Mouse (Mus musculus) heart, embryonic 12.5 days (tissue): ENCODE measurements around the gene Ank3. TPM values are rescaled to one million over a fixed set of nuclear protein-coding genes. Genes with fewer than 3 reads are reported as not detected.
A peak's percentile ranks its signal among the peaks of the same experiment; 100 is the strongest.

ENCODE experiments used
- ATAC-seq: fragments of 200-750 bp; cut with Nextera tagmentation; 2 replicates; pipeline ENCODE4 v1.8.0; 2017; ENCODE audit warnings: moderate TSS enrichment, moderate library complexity; ENCODE audit not compliant: insufficient number of reproducible peaks, low FRiP score
- H3K27ac ChIP-seq: fragments of 300-500 bp; sonication (generic); 2 replicates; pipeline ENCODE4 v1.5.1; 2016; ENCODE audit warnings: mild to moderate bottlenecking, moderate library complexity; ENCODE audit not compliant: poor library complexity, severe bottlenecking
- H3K27me3 ChIP-seq: fragments of 300-500 bp; sonication (generic); replicated peaks from 2 replicates; pipeline ENCODE4 v1.6.1; 2016; ENCODE audit warnings: mild to moderate bottlenecking, moderate library complexity
- H3K36me3 ChIP-seq: fragments of 300-500 bp; sonication (generic); 2 replicates; pipeline ENCODE4 v1.6.1; 2016; ENCODE audit warnings: mild to moderate bottlenecking, moderate library complexity
- H3K4me1 ChIP-seq: fragments of 300-500 bp; sonication (generic); replicated peaks from 2 replicates; pipeline ENCODE4 v1.6.1; 2016; ENCODE audit warnings: mild to moderate bottlenecking
- H3K4me2 ChIP-seq: fragments of 300-500 bp; sonication (generic); 2 replicates; pipeline ENCODE4 v1.6.1; 2016; ENCODE audit warnings: mild to moderate bottlenecking, moderate library complexity
- H3K4me3 ChIP-seq: fragments of 300-500 bp; sonication (generic); 2 replicates; pipeline ENCODE4 v1.5.1; 2016; ENCODE audit warnings: mild to moderate bottlenecking
- H3K9ac ChIP-seq: fragments of 300-500 bp; sonication (generic); 2 replicates; pipeline ENCODE4 v1.6.1; 2016; ENCODE audit warnings: mild to moderate bottlenecking, moderate library complexity
- H3K9me3 ChIP-seq: fragments of 300-500 bp; sonication (generic); replicated peaks from 2 replicates; pipeline ENCODE4 v1.6.1; 2016; ENCODE audit warnings: mild to moderate bottlenecking, moderate library complexity
- WGBS: fragments of 180-500 bp; shearing (Covaris S2); methylation state at CpG from one replicate; pipeline ENCODE4 v1.1.7; 2016; 5-methylcytosine and 5-hydroxymethylcytosine counted together
- polyA plus RNA-seq: library from polyadenylated mRNA; unstranded; fragments of >200 nt; fragmentation: Nextera tagmentation; extraction: Ambion mirVana; gene quantifications from 2 replicates; pipeline ENCODE4 v1.2.1, GENCODE M21; 2016

Gene Ank3
- polyA plus RNA-seq, 1 experiment from 2014 or later = 61.9 TPM

DNA sequence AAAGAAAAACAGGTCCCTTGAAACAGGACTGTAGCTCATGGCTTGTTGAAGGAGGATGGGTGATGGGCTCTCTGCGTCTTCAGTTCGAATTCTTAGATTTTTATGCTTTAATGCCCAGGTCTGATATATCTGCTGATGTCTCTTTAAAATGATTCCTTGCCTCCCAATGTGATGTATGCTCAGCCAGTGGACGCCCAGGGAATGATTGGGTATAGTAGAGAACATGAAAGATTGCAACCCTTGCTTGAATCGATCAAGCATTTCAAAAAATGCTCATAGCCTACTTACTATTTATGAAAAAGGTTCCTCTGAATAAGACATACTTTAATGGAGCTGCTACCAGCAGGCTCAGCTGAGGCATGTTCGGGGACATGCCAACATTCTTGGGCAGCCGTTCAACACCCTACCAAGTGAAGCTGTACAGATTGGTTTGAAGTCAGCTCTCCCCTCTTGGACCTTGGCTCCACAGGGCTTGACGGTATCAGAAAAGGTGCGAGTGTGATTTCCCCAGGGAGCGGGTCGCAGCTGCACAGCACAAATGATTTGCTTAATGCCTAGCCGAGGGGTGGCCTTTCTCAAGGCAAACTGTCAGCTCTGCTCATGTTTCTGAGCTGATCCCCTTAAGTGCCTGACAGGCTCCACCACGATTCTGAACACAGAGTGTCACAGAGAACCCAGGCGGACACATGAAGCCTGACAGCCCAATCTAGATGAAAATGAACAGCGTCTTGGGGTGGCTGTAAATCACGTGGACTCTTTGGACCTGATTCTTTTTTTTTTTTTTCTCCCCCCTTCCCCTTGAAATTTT, 136.8 kb downstream of the Ank3 start:
- peak overlapping the region; percentile 67 for H3K4me3 ChIP-seq
- H3K36me3 ChIP-seq = no peaks in the 10 kb centered on the region
- peaks cover 4% of the 10 kb centered on the region; the same call in 1 of the 2 replicates for H3K9me3 ChIP-seq
- ATAC-seq = peak; percentile 59
- H3K27me3 ChIP-seq = no peaks in the 10 kb centered on the region
- H3K9ac ChIP-seq = peak overlapping the region; percentile 60
- 27% methylated on average over 15 of the region's 15 CpGs for WGBS
- peak overlapping the region; percentile 73 for H3K4me2 ChIP-seq
- H3K4me1 ChIP-seq = 0 out of 2 replicates have a peak, but pooled peaks cover 5% of the 10 kb centered on the region
- peak overlapping the region; percentile 80 for H3K27ac ChIP-seq

DNA sequence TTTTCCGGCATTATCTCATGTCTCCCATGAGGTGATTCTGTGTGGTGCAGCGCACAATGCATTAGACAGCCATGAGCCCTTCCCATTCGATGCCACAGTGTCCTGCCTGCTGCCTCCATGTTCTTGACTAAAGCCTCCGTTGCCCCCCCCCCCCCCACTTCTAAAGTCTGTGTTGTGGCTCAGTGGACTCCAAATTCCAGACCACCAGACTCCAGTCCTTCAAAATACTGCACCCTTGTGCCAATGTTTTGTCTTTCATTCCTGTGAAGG, 137.3 kb downstream of the Ank3 start:
- Histone ChIP-seq H3K9ac (peak overlapping the region; percentile 55; the same call in 1 of the 2 replicates), H3K4me1 (0 out of 2 replicates have a peak, but pooled peaks cover 5% of the 10 kb centered on the region), H3K27ac (peak overlapping the region; percentile 80), H3K9me3 (peaks cover 4% of the 10 kb centered on the region; the same call in 1 of the 2 replicates), H3K27me3 (no peaks in the 10 kb centered on the region), H3K36me3 (no peaks in the 10 kb centered on the region), H3K4me3 (peak overlapping the region; percentile 67), H3K4me2 (peak overlapping the region; percentile 73)
- no peak for ATAC-seq
- WGBS = 33% methylated on average over 4 of the region's 4 CpGs

DNA sequence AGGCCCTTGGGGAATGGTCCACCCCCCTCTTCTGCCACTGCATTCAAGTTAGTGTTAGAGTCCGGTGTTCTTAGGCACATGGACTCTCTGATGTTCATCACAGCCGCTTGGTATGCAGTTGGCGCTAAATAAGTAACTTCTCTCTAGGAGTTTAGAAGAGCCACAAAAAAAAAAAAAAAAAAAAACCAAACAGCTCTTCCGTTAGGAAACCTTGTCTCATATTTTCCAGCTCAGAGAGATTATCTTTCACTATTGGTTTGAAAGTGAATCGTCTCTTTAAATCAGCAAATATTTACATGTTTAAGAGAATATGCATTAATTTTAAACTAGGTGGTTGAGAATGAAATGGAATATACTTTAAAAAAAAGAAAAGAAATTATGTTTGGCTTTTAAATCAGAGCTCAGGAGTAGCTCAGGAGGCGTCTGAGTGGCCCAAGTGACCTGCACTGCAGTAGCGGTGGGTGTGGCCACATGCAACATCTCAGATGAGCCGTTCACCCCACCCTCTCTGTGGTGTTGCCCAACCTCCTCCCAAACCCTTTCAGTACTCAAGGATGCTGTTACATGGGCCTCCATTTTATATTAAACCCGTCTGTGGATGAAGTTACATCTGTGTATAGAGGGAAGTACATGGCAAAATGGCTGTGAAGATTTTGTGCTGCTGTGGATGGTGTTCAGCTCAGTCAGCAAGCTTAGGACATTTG, 138.0 kb downstream of the Ank3 start:
- peak overlapping the region; percentile 55; the same call in 1 of the 2 replicates for H3K9ac ChIP-seq
- no peaks in the 10 kb centered on the region for H3K27me3 ChIP-seq
- WGBS = 50% methylated on average over 9 of the region's 9 CpGs
- H3K9me3 ChIP-seq = peaks cover 2% of the 10 kb centered on the region; the same call in 1 of the 2 replicates
- H3K36me3 ChIP-seq = no peaks in the 10 kb centered on the region
- peaks cover 10% of the 10 kb centered on the region; the same call in 1 of the 2 replicates for H3K4me1 ChIP-seq
- H3K4me3 ChIP-seq = peak overlapping the region; percentile 67
- peak overlapping the region; percentile 80; the same call in 1 of the 2 replicates for H3K27ac ChIP-seq
- peak overlapping the region; percentile 73 for H3K4me2 ChIP-seq
- no peak for ATAC-seq

DNA sequence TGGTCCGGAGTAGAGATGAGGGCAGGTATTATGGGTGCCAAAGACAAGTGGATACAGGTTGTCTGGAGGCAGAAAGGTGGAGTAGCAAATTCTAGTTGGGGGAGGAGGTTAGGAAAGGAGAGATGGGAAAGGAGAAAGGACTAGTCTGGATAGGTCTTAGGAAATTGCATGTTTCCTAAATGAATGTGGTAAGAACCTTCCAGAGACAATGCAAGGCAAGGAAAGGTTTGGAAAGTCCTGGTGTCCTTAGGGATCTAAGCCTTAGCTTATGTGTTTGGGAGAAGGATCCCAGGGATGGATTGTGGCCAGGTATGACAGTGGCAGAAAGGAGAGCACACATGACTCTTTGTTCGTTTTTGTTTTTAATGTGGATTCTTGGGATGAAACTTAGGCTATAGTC, 139.7 kb downstream of the Ank3 start:
- no peaks in the 10 kb centered on the region for H3K9me3 ChIP-seq
- H3K9ac ChIP-seq = no peak overlapping the region
- no peak overlapping the region for H3K4me3 ChIP-seq
- H3K27me3 ChIP-seq = no peaks in the 10 kb centered on the region
- WGBS = 79% methylated on average over 2 of the region's 2 CpGs
- H3K4me1 ChIP-seq = peaks cover 12% of the 10 kb centered on the region; the same call in 1 of the 2 replicates
- no peak for ATAC-seq
- no peak overlapping the region for H3K27ac ChIP-seq
- no peak overlapping the region for H3K4me2 ChIP-seq
- H3K36me3 ChIP-seq = no peaks in the 10 kb centered on the region

DNA sequence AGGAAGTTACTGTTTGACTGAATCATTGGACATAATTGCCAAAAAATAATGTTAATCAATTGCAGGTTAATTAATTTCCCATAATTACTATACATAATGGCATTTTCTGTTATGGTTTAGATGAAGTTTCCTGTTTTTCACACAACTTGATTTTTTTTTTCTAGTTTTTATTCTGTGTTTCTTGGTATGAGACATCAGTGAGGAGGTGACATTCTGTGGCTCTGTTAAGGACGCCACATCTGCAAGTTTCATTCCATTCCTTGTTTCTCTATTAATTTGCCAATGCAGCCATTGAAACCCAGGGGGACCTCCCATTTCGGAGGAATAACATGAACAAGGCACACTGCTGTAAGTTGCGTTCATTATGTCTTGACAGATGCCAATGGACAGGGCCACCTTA, 143.9 kb downstream of the Ank3 start:
- H3K27me3 ChIP-seq = no peaks in the 10 kb centered on the region
- H3K27ac ChIP-seq = no peak overlapping the region
- peaks cover 18% of the 10 kb centered on the region for H3K4me1 ChIP-seq
- no peak for ATAC-seq
- 87% methylated on average over 3 of the region's 3 CpGs for WGBS
- H3K9ac ChIP-seq = no peak overlapping the region
- H3K4me2 ChIP-seq = no peak overlapping the region
- H3K9me3 ChIP-seq = no peaks in the 10 kb centered on the region
- no peaks in the 10 kb centered on the region for H3K36me3 ChIP-seq
- H3K4me3 ChIP-seq = no peak overlapping the region

DNA sequence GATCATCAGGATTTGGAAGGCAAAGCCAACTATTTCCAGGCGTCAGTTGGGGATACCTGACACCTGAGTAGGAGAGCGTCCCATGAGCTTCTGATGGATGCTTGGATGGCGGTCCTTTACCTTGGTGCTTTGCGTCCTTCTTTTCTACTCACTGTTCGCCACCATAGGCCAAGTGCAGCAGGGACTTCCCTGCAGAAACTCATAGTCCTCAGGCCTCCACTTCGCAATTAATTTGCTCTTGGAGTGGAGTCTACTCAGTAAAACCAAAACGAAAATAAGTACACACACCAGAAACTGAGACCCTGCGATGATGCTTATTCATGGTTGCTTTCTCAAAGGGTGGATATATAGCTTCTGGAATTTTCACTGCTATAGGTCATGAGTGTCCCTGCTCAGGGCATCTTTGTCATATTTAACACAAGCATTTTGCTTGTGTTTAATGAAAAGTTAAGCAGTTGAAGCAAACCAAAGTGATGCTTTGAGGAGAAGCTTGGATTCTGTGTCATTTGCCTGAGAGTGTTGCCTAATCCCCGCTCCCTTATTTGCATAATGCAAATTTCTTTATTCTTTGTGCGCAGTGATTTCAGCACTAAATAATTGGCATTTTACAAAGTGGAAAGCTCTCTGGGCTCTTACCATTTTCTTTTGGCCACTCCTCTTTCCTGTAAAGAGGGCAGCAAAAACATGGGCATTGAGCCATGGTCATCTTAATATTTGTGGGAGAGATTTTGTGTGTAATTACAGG, 145.5 kb downstream of the Ank3 start:
- ATAC-seq = no peak

DNA sequence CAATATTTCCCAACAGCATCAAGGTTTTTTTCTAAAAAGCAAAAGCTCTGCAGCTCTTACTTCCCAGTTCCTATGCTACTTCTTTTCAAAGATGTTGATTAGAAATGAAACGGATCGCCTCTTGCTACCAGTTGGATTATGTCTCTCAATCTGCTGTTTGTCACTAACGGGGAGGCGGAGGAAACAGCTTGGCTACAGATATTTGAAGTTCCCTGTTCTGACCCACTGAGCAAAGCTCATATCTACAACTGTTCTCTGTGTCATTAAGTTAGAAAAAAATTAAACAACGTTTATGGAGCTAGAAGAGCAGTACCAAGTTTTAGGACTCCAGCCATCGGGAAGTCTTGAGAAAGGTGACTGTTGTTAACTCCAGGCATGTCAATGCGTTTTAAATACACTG, 146.1 kb downstream of the Ank3 start:
- Histone ChIP-seq H3K27ac (no peak overlapping the region), H3K27me3 (no peaks in the 10 kb centered on the region), H3K4me2 (no peak overlapping the region), H3K36me3 (no peaks in the 10 kb centered on the region), H3K4me3 (no peak overlapping the region), H3K9ac (no peak overlapping the region), H3K4me1 (peaks cover 18% of the 10 kb centered on the region), H3K9me3 (no peaks in the 10 kb centered on the region)
- ATAC-seq = no peak
- 78% methylated on average over 7 of the region's 7 CpGs for WGBS

More for the DNA sequence above, 145.5 kb downstream of the Ank3 start:
- peaks cover 18% of the 10 kb centered on the region for H3K4me1 ChIP-seq
- H3K4me3 ChIP-seq = no peak overlapping the region
- WGBS = 89% methylated on average over 10 of the region's 10 CpGs
- no peaks in the 10 kb centered on the region for H3K9me3 ChIP-seq
- no peaks in the 10 kb centered on the region for H3K36me3 ChIP-seq
- H3K4me2 ChIP-seq = no peak overlapping the region
- no peaks in the 10 kb centered on the region for H3K27me3 ChIP-seq
- no peak overlapping the region for H3K9ac ChIP-seq
- H3K27ac ChIP-seq = no peak overlapping the region

DNA sequence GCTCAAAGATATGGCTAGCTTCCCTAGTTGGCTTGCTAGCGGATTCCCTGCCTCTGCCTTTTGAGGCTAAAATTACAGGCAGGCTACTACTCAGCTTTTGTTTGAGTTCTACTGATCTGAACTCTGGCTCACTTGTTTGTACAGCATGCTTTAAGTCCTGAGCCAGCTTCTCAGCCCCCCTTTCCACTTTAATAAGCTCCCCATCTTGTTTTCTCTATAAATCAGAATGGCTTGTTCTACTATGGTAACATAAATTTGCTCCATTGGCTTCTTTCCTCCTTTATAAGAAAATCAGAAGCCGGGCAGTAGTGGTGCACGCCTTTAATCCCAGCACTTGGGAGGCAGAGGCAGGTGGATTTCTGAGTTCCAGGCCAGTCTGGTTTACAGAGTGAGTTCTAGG, 147.4 kb downstream of the Ank3 start:
- H3K9me3 ChIP-seq = no peaks in the 10 kb centered on the region
- no peak overlapping the region for H3K9ac ChIP-seq
- ATAC-seq = no peak
- no peaks in the 10 kb centered on the region for H3K36me3 ChIP-seq
- no peaks in the 10 kb centered on the region for H3K27me3 ChIP-seq
- H3K27ac ChIP-seq = no peak overlapping the region
- no peak overlapping the region for H3K4me3 ChIP-seq
- 82% methylated on average over 3 of the region's 3 CpGs for WGBS
- peaks cover 25% of the 10 kb centered on the region for H3K4me1 ChIP-seq
- H3K4me2 ChIP-seq = no peak overlapping the region

DNA sequence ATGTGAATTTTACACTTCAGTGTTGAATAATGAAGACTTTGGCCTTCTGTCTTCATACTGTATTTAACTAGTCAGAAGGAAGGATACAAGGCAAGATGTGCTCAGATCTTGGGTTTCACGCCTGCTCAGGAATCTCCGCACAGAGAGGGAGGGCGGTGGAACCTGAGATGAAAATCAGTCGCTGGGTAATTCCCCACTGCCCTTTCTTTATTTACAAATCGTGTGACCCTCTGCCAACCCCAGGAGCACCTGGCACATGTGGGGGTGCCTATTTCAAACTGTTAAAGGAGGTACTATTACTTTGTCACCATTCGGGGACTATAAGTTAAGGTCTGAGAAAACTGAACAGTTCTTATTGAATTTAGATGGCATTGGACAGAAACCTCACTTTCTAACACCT, 148.1 kb downstream of the Ank3 start:
- no peak overlapping the region for H3K4me2 ChIP-seq
- no peak for ATAC-seq
- no peaks in the 10 kb centered on the region for H3K27me3 ChIP-seq
- H3K9me3 ChIP-seq = no peaks in the 10 kb centered on the region
- H3K4me3 ChIP-seq = no peak overlapping the region
- H3K36me3 ChIP-seq = no peaks in the 10 kb centered on the region
- peaks cover 27% of the 10 kb centered on the region for H3K4me1 ChIP-seq
- WGBS = 77% methylated on average over 6 of the region's 6 CpGs
- no peak overlapping the region for H3K27ac ChIP-seq
- H3K9ac ChIP-seq = no peak overlapping the region

DNA sequence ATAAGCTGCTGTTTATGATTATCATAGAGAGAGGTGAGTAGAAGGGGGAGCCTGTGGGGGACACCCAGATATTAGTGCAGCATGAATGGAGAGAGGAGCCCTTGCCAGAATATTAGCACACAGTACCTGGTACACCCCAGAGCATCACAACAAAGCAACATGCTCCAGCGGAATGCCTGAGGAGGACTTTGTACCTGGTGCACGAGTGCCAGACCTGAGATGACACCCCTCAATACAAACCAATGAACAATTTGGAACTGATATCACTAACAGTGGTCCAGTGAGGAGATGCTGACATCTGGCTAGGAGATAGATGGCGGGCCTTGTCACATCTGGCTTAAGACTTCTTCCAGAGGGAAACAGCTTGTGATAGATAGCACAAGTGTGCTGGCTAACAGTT, 150.2 kb downstream of the Ank3 start:
- Histone ChIP-seq H3K4me1 (peaks cover 23% of the 10 kb centered on the region), H3K4me2 (no peak overlapping the region), H3K4me3 (no peak overlapping the region), H3K27me3 (no peaks in the 10 kb centered on the region), H3K36me3 (no peaks in the 10 kb centered on the region), H3K9ac (no peak overlapping the region), H3K9me3 (no peaks in the 10 kb centered on the region), H3K27ac (no peak overlapping the region)
- 77% methylated on average over 3 of the region's 3 CpGs for WGBS
- no peak for ATAC-seq

DNA sequence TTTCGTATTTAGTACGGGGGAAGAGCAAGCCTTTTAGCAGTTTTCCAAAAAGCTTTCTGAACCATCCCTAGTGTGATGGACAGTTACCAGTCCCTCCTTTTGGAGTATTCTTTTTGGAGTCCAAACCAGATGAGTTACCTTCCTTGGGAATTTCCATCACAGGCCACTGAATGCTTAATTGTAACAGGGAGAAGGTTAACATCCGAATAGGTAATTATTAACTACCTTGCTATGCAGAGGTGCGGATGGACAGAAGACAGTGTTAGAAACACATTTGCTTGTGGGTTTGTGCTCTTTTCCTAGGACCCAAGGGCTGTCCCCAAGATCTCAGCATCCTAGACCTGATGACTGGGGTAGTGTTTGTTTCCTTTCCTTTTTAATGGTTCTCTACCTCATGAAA, 150.6 kb downstream of the Ank3 start:
- WGBS = 89% methylated on average over 4 of the region's 4 CpGs
- no peaks in the 10 kb centered on the region for H3K36me3 ChIP-seq

More for the DNA sequence above, 150.6 kb downstream of the Ank3 start:
- no peak overlapping the region for H3K27ac ChIP-seq
- no peak for ATAC-seq
- peaks cover 23% of the 10 kb centered on the region for H3K4me1 ChIP-seq
- no peak overlapping the region for H3K9ac ChIP-seq
- no peak overlapping the region for H3K4me3 ChIP-seq
- H3K27me3 ChIP-seq = no peaks in the 10 kb centered on the region
- no peak overlapping the region for H3K4me2 ChIP-seq
- H3K9me3 ChIP-seq = no peaks in the 10 kb centered on the region
